Mouse (Mus musculus): ENCODE results near the gene Eif4a2. TPM values are rescaled to one million over a fixed set of nuclear protein-coding genes. Genes with fewer than 3 reads are reported as not detected.
"Not testable (repeated sequence)": the region's sequence is repeated elsewhere in the genome, so short reads cannot be mapped to it uniquely, and the experiment has no call there.

The Eif4a2 gene
- total RNA-seq (2014; fragmentation: Nextera tagmentation) (524 and 587 TPM in 2 replicates), total RNA-seq (2017) (925 and 1,082 TPM in 2 replicates)

DNA sequence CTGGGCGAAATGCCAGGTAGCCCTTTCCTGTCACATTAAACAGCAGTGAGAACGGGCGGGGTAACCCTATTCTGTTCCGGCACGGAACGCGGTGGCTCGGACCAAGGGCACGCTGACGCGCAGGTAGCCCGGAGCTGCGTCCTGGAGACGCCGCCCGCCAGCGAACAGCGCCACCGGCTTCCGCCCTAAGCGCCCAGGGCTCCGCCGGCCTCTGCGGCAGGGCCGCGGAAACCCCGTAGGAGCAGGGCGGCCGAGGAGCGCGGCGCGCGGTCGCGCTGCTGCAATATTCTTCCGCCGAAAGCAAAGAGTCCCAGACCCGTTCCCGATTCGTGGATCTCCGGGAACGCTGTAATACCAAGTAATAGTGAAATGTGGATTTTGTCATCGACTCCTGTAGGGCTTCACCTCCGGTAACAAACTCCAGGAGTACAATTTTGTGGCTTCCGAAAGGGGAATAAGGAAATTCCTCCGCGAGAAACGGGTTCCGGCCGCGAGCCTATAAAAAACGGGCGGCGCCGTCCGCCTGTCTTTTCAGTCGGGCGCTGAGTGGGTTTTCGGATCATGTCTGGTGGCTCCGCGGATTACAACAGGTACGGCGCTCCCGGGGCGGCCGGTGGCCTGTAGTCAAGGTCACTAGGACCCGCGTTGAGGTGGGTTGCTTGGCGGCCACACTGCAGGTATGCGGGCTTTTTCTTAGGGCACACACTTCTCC, at the start of gene Eif4a2:
Gene Eif4a2 (plus strand): TSS at position 214 of the 712 bp plus-strand sequence.
- ATAC-seq (replicated peaks; ENCODE audit: low FRiP score, low TSS enrichment, poor library complexity, severe bottlenecking), result peak; percentile 76

DNA sequence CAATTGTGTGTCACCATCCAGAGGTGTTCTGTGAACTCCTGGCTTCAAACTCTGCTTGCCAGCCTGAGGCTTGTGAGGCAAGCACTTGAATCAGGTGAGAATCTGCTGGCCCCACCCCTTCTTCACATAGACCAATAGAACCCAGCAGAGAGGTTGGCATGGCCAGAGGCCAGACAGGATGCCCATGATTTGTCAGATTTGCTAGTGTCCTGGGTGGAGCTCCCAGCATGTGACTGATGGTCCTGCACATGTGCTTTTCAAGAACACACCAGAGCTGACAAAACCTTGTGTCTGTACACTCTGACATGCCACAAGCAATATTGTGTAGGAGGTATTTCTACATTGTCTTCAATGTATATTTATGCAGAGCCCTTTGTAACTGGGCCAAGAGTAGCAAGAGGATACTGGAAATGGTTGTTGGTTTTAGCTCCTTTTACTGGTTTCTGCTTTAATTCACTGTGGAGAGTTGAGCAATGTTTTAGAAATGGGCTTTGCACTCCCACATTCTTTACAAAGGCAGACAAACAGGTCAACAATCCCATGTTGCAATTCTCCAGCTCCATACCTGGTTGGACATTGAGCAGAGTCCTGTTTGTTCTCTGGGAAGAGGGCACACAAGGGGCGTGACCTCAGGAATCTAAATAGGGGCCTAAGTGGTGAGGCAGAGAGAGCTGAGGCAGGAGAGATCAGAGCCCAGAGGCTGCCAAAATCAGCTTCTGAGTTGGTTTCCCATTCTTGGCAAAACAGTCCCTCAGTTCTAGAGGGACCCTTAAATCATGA, 49.4 kb upstream of the Eif4a2 start, which contains the start of gene Kng1:
Gene Kng1 (plus strand): TSS at position 198 of the 780 bp plus-strand sequence.
- not testable (repeated sequence) for ATAC-seq (replicated peaks; ENCODE audit: low FRiP score, low TSS enrichment, poor library complexity, severe bottlenecking)

DNA sequence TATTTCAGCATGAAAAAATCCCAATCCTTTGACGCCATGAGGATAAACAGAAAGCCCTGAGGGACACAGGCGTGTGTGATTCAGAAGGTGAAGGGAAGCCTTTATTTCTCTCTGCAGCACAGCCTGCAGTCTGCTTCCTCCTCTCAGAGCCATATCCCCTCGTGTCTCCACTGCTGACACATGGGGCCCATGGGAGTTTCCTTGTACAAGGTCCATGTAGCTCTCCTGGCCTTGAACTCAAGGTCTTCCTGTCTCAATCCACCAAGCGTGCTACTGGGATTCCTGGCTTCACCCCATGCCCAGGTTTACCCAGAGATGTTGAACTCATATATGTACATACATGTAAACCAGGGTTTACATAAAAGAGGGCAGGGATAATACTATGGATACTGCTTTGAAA, 47.6 kb upstream of the Eif4a2 start:
- not testable (repeated sequence) for ATAC-seq (replicated peaks; ENCODE audit: low FRiP score, low TSS enrichment, poor library complexity, severe bottlenecking)

GRCm38 (mm10) chr16:23060781-23061325, 46.4 kb upstream of the Eif4a2 start:
- ATAC-seq (replicated peaks; ENCODE audit: low FRiP score, low TSS enrichment, poor library complexity, severe bottlenecking), result not testable (repeated sequence)

- not testable (repeated sequence) for ATAC-seq (replicated peaks; ENCODE audit: low FRiP score, low TSS enrichment, poor library complexity, severe bottlenecking)
Measured at GRCm38 (mm10) chr16:23077516-23077915, 29.7 kb upstream of the Eif4a2 start.

GRCm38 (mm10) chr16:23087159-23087558, 20.1 kb upstream of the Eif4a2 start:
- not testable (repeated sequence) for ATAC-seq (replicated peaks; ENCODE audit: low FRiP score, low TSS enrichment, poor library complexity, severe bottlenecking)

DNA sequence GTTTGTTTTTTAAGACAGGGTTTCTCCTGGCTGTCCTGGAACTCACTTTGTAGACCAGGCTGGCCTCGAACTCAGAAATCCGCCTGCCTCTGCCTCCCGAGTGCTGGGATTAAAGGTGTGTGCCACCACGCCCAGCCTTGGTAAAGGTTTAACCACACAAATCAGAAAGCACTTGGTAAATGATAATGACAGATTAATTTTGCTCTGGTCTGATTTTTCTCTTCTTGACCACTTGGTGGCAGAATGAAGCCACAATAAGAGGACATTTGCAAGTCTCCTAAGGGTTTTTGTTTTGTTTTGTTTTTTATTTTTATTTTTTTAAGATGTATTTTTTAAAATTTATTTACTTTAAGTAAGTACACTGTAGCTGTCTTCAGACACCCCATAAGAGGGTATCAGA, 19.5 kb upstream of the Eif4a2 start:
- ATAC-seq (replicated peaks; ENCODE audit: low FRiP score, low TSS enrichment, poor library complexity, severe bottlenecking), result not testable (repeated sequence)

- not testable (repeated sequence) for ATAC-seq (replicated peaks; ENCODE audit: low FRiP score, low TSS enrichment, poor library complexity, severe bottlenecking)
Measured at GRCm38 (mm10) chr16:23088491-23088890, 18.8 kb upstream of the Eif4a2 start.

GRCm38 (mm10) chr16:23091345-23091744, 15.9 kb upstream of the Eif4a2 start:
- not testable (repeated sequence) for ATAC-seq (replicated peaks; ENCODE audit: low FRiP score, low TSS enrichment, poor library complexity, severe bottlenecking)

DNA sequence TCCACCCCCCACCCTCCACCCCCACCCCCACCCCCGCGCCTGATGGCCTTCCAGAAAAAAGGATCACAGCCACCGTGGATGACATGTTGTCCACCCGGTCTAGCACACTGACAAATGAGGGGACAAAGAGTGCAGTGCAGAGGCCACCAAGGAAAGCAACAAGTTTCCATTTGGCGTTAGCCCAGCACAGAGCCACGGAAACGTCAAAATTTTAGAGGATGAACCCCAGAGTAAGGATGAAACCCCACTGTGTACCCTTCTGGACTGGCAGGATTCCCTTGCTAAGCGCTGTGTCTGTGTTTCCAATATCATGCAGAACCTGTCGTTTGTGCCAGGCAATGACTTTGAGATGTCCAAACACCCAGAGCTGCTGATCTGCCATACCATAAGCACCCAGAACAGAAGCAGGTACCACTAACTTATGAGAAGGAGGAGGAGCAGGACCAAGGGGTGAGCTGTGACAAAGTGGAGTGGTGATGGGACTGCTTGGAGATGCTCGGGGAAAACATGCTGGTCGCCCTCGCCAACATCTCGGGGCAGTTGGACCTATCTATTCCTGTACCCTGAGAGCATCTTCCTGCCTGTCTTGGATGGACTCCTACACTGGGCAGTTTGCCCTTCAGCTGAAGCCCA, 13.8 kb upstream of the Eif4a2 start:
- no peak for ATAC-seq (replicated peaks; ENCODE audit: low FRiP score, low TSS enrichment, poor library complexity, severe bottlenecking)

GRCm38 (mm10) chr16:23094136-23094535, 13.1 kb upstream of the Eif4a2 start:
- no peak for ATAC-seq (replicated peaks; ENCODE audit: low FRiP score, low TSS enrichment, poor library complexity, severe bottlenecking)

GRCm38 (mm10) chr16:23095581-23095980, 11.7 kb upstream of the Eif4a2 start:
- ATAC-seq (replicated peaks; ENCODE audit: low FRiP score, low TSS enrichment, poor library complexity, severe bottlenecking), result not testable (repeated sequence)

GRCm38 (mm10) chr16:23096886-23097285, 10.4 kb upstream of the Eif4a2 start:
- ATAC-seq (replicated peaks; ENCODE audit: low FRiP score, low TSS enrichment, poor library complexity, severe bottlenecking), result not testable (repeated sequence)

GRCm38 (mm10) chr16:23097290-23098104, 9.7 kb upstream of the Eif4a2 start:
- not testable (repeated sequence) for ATAC-seq (replicated peaks; ENCODE audit: low FRiP score, low TSS enrichment, poor library complexity, severe bottlenecking)

DNA sequence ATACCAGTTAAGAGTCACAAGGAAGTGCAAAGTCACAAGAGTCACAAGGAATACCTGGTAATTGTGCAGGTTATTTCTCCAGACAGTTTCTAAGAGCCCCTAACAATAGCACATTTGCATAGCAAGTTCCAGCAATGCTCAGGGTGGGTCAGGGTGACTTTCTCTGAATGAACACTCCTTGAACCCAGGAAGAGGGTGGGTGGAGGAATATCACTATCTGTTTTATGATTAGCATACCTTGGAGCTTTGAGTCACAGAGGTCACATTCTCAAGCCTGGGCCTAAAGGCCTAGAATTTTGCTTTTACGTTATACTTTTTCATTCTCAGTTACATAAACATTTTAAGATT, 9.2 kb upstream of the Eif4a2 start:
- ATAC-seq (replicated peaks; ENCODE audit: low FRiP score, low TSS enrichment, poor library complexity, severe bottlenecking), result not testable (repeated sequence)

DNA sequence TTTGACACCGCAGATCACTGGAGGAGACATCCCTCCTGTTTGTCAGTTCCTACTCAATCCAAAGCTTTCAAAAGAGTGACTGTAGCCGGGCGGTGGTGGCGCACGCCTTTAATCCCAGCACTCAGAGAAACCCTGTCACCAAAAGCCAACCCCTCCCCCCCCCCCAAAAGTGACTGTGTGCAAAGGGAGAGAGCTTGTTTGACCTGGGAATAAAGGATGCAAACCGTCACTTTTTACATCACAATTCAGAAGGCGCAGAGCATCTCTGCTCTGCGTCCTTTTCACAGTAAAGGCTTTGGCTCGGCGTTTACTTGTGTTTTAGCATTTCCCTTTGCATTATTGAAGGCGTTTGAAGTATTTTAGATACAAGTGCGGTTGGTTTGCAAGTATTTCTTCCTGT, 7.6 kb upstream of the Eif4a2 start:
- no peak for ATAC-seq (replicated peaks; ENCODE audit: low FRiP score, low TSS enrichment, poor library complexity, severe bottlenecking)

DNA sequence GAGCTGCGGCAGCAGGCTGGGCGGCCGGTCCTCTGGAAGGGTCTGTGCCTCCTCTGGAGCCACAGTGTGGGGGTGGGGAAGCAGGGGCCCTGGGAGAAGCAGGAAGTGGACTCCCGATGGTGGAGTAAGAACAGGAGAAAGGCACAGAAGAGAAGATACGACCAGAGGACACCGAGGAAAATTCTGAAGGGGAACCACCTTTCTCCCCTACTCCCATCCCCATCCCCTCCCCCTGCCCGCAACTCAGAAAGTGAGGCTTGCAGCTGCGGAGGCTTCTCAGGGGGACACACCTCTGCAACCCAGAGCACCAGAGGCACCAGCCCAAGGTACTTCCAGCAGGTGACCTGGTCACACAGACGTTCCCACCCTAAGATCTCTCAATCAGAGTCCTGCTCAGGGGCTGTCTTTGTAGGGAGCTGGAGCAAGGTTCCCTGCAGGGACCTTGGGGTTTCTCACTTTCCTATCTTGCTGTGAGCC, 7.1 kb upstream of the Eif4a2 start:
- 0 out of 2 replicates have a peak, but pooled peaks have one; percentile 14 for ATAC-seq (replicated peaks; ENCODE audit: low FRiP score, low TSS enrichment, poor library complexity, severe bottlenecking)

DNA sequence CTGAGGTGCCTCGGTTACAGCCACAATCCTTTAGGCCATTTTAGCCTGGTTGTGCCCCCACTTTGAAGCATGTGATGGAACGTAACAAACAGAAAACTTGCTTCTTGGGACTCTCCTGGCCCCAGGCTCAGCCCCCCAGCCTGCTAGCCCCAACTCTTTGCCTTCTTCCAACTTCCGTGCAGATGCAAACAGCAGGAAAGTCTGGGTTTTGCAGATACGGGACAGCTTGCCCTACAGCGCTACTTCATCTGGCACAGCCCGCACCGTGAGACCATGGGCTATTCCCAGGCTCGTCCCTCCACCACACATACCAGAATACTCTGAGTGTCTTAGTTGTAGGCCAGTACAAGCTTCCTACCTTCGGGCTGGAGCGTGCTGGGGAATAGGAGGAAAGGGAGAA, 6.6 kb upstream of the Eif4a2 start:
- ATAC-seq (replicated peaks; ENCODE audit: low FRiP score, low TSS enrichment, poor library complexity, severe bottlenecking), result peak; percentile 73
